ENCODE assay signal across 16 mouse cellular contexts in genomic region chr4:89834552-89835206, GRCm38 (mm10).
A peak's percentile ranks its signal among the peaks of the same experiment; 100 is the strongest.
DNase-seq lines count a peak whose midpoint lies in the region; ATAC-seq lines count a peak whose summit lies in the region.
"Had no signal": no experiment of that assay in that cellular context is flagged by ENCODE, and none has a peak within 500 bp of the region (broad histone marks: within the 10 kb centered on the region; RNA-seq: fewer than 3 reads in every experiment).

No protein-coding gene starts in this region.

- no peak overlapping the region; the same call in 1 of the 2 replicates for H3K27ac ChIP-seq in hindbrain, embryonic 16.5 days (ENCODE audit: low read depth, low read length)
- H3K27ac ChIP-seq in hindbrain, embryonic 13.5 days, result no peak overlapping the region
- no peak overlapping the region for H3K27ac ChIP-seq in midbrain, embryonic 16.5 days (ENCODE audit: low read length)
- H3K27ac ChIP-seq in midbrain, embryonic 13.5 days, result no peak overlapping the region
- H3K27ac ChIP-seq: embryonic facial prominence, embryonic 12.5 days; heart, embryonic 13.5 days had no signal

- H3K36me3 ChIP-seq in hindbrain, embryonic 16.5 days (ENCODE audit: control insufficient read depth, insufficient read depth, low read length), result no peaks in the 10 kb centered on the region
- H3K36me3 ChIP-seq in hindbrain, embryonic 13.5 days, result no peaks in the 10 kb centered on the region
- no peaks in the 10 kb centered on the region for H3K36me3 ChIP-seq in midbrain, embryonic 16.5 days (ENCODE audit: control insufficient read depth, insufficient read depth, low read length)
- H3K36me3 ChIP-seq in midbrain, embryonic 13.5 days, result no peaks in the 10 kb centered on the region
- H3K36me3 ChIP-seq: embryonic facial prominence, embryonic 12.5 days; heart, embryonic 13.5 days had no signal

- H3K9me3 ChIP-seq in hindbrain, embryonic 16.5 days (ENCODE audit: control insufficient read depth, low read length), result no peaks in the 10 kb centered on the region
- H3K9me3 ChIP-seq in hindbrain, embryonic 13.5 days, result no peaks in the 10 kb centered on the region
- no peaks in the 10 kb centered on the region for H3K9me3 ChIP-seq in midbrain, embryonic 16.5 days (replicated peaks; ENCODE audit: control insufficient read depth, low read length, poor library complexity, severe bottlenecking)
- no peaks in the 10 kb centered on the region for H3K9me3 ChIP-seq in midbrain, embryonic 13.5 days
- H3K9me3 ChIP-seq: embryonic facial prominence, embryonic 12.5 days; heart, embryonic 13.5 days had no signal

- H3K4me1 ChIP-seq in hindbrain, embryonic 16.5 days (ENCODE audit: control insufficient read depth, insufficient read depth, low read depth, low read length), result no peaks in the 10 kb centered on the region
- H3K4me1 ChIP-seq in hindbrain, embryonic 13.5 days (replicated peaks), result no peaks in the 10 kb centered on the region
- H3K4me1 ChIP-seq in midbrain, embryonic 16.5 days (ENCODE audit: control insufficient read depth, insufficient read depth, low read length), result no peaks in the 10 kb centered on the region
- H3K4me1 ChIP-seq in midbrain, embryonic 13.5 days (replicated peaks), result no peaks in the 10 kb centered on the region
- H3K4me1 ChIP-seq: embryonic facial prominence, embryonic 12.5 days; heart, embryonic 13.5 days had no signal

- H3K4me3 ChIP-seq in hindbrain, embryonic 16.5 days (ENCODE audit: low read length), result no peak overlapping the region
- no peak overlapping the region for H3K4me3 ChIP-seq in hindbrain, embryonic 13.5 days
- H3K4me3 ChIP-seq in midbrain, embryonic 16.5 days (ENCODE audit: low read depth, low read length), result no peak overlapping the region
- H3K4me3 ChIP-seq in midbrain, embryonic 13.5 days (replicated peaks), result no peak overlapping the region
- H3K4me3 ChIP-seq: embryonic facial prominence, embryonic 12.5 days; heart, embryonic 13.5 days; myocyte had no signal

- H3K9ac ChIP-seq in hindbrain, embryonic 16.5 days (ENCODE audit: low read depth, low read length), result no peak overlapping the region
- H3K9ac ChIP-seq in hindbrain, embryonic 13.5 days, result no peak overlapping the region
- H3K9ac ChIP-seq in midbrain, embryonic 16.5 days (ENCODE audit: low read depth, low read length), result no peak overlapping the region
- H3K9ac ChIP-seq in midbrain, embryonic 13.5 days (replicated peaks), result no peak overlapping the region
- H3K9ac ChIP-seq: embryonic facial prominence, embryonic 12.5 days; heart, embryonic 13.5 days had no signal

- peak; percentile 48 to 50 for DNase-seq in cerebellum, postnatal 14 days
- no peak for DNase-seq in cerebellum, adult 18-20 months
- peak; percentile 3 for DNase-seq in right cerebral cortex, postnatal 25 days
- no peak for DNase-seq in spleen, postnatal 4 days (ENCODE audit: low spot score in 2 of 2)
- DNase-seq: cerebellum, adult 2 months; kidney, adult 2 months; lung, adult 18-20 months; spleen, adult 18-20 months had no signal

- no peaks in the 10 kb centered on the region for H3K27me3 ChIP-seq in hindbrain, embryonic 16.5 days (replicated peaks; ENCODE audit: control insufficient read depth, insufficient read depth, low read length)
- H3K27me3 ChIP-seq in hindbrain, embryonic 13.5 days, result no peaks in the 10 kb centered on the region
- H3K27me3 ChIP-seq in midbrain, embryonic 16.5 days (ENCODE audit: control insufficient read depth, insufficient read depth, low read depth, low read length), result no peaks in the 10 kb centered on the region
- H3K27me3 ChIP-seq in midbrain, embryonic 13.5 days, result no peaks in the 10 kb centered on the region
- H3K27me3 ChIP-seq: embryonic facial prominence, embryonic 12.5 days; heart, embryonic 13.5 days had no signal

- 61% methylated on average over 6 of the region's 6 CpGs for WGBS in hindbrain, embryonic 16.5 days
- 72% methylated on average over 6 of the region's 6 CpGs for WGBS in hindbrain, embryonic 13.5 days
- 59% methylated on average over 6 of the region's 6 CpGs for whole genome bisulfite sequencing in midbrain, embryonic 16.5 days
- 66% methylated on average over 6 of the region's 6 CpGs for WGBS in midbrain, embryonic 13.5 days

- H3K4me2 ChIP-seq in hindbrain, embryonic 16.5 days (ENCODE audit: low read length), result no peak overlapping the region
- no peak overlapping the region for H3K4me2 ChIP-seq in hindbrain, embryonic 13.5 days
- H3K4me2 ChIP-seq in midbrain, embryonic 16.5 days (ENCODE audit: low read length), result no peak overlapping the region
- no peak overlapping the region for H3K4me2 ChIP-seq in midbrain, embryonic 13.5 days (replicated peaks)
- H3K4me2 ChIP-seq: embryonic facial prominence, embryonic 12.5 days; heart, embryonic 13.5 days had no signal

- ATAC-seq in hindbrain, embryonic 16.5 days, result peak; percentile 86
- no peak for ATAC-seq in hindbrain, embryonic 13.5 days (ENCODE audit: low FRiP score)
- ATAC-seq in midbrain, embryonic 16.5 days, result peak; percentile 64; the same call in 1 of the 2 replicates
- no peak for ATAC-seq in midbrain, embryonic 13.5 days
- ATAC-seq: Patski had no signal

Comparison
In these comparisons a context has a peak if more than half of its experiments do, and no peak if none do; other contexts are left out.
1. DNase-seq: peak in cerebellum, postnatal 14 days (2 of 2) and right cerebral cortex, postnatal 25 days (single experiment); none in cerebellum, adult 18-20 months (0 of 2) and spleen, postnatal 4 days (0 of 2).
2. ATAC-seq: peak in hindbrain, embryonic 16.5 days (single experiment) and midbrain, embryonic 16.5 days (single experiment); none in hindbrain, embryonic 13.5 days (single experiment) and midbrain, embryonic 13.5 days (single experiment).